Mouse (Mus musculus) G1E (cell line): ENCODE results near the gene Lama5.

Experiments
- CTCF ChIP-seq: IDR thresholded peaks from 2 replicates; pipeline ENCODE4 v1.5.1; 2012; ENCODE audit warnings: low read depth, low read length, inconsistent platforms, mixed read lengths
- GATA1 ChIP-seq: IDR thresholded peaks from 2 replicates; pipeline ENCODE4 v1.6.1; 2012; ENCODE audit warnings: borderline replicate concordance, low read length, inconsistent platforms, mixed read lengths
- GATA2 ChIP-seq: IDR thresholded peaks from 2 replicates; pipeline ENCODE4 v1.6.1; 2012; ENCODE audit warnings: low read depth, low read length, inconsistent platforms, borderline replicate concordance
- POLR2AphosphoS5 ChIP-seq: IDR thresholded peaks from 2 replicates; pipeline ENCODE4 v1.6.1; 2012; ENCODE audit warnings: low read depth, low read length, inconsistent platforms; ENCODE audit not compliant: insufficient replicate concordance
- TAL1 ChIP-seq: conservative IDR thresholded peaks from 2 replicates; pipeline ENCODE4 v1.6.1; 2012; ENCODE audit warnings: low read depth, low read length, inconsistent platforms, mixed read lengths

- TF ChIP-seq POLR2AphosphoS5 (0 out of 2 replicates have a peak, but pooled peaks have one; percentile 49), CTCF (no peak), GATA1 (no peak), TAL1 (no peak), GATA2 (no peak)
Observed at GRCm38 (mm10) chr2:180260610-180261480, 35.2 kb upstream of the Lama5 start.
